Mouse (Mus musculus) erythroblast, embryonic 14.5 days (primary cell): ENCODE data around the gene Rab25.

Experiments used
- GATA1 ChIP-seq: IDR thresholded peaks from 2 replicates; pipeline ENCODE4 v1.6.1; 2012; ENCODE audit warnings: low read length, inconsistent platforms, mixed read lengths
- TAL1 ChIP-seq: IDR thresholded peaks from 3 replicates; pipeline ENCODE4 v1.6.1; 2012; ENCODE audit warnings: low read length, inconsistent platforms, mixed read lengths

DNA sequence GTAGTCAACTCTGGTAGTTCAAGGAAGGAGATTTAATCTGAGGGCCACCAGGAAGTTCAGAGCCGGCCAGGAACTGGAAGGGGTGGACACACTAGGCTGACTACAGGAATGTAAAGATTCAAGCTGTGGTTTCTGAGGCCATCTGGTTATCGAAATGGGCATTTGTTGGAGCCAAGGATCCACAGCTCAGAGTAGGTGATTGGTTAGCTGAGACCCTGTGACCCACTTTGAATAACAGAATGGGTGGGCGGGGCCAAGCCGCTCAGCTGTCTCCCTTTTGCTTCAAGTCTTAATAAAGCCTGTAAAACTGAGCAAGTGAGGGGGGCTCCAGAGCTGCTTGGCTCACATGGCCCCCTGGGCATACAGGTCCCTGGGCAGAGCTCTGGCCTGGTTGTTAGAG lies 13.9 kb upstream of the Rab25 start:
- TF ChIP-seq GATA1 (no peak), TAL1 (no peak)
